Mouse (Mus musculus) forelimb bud, embryonic 11.5 days (tissue): ENCODE measurements around the gene Ccdc89.
A peak's percentile ranks its signal among the peaks of the same experiment; 100 is the strongest.

ENCODE experiments used
- DNase-seq: peaks from one replicate; pipeline ENCODE4 v3.0.0-alpha.2; 2012; ENCODE audit warnings: low read depth, low spot score

The Ccdc89 gene

DNA sequence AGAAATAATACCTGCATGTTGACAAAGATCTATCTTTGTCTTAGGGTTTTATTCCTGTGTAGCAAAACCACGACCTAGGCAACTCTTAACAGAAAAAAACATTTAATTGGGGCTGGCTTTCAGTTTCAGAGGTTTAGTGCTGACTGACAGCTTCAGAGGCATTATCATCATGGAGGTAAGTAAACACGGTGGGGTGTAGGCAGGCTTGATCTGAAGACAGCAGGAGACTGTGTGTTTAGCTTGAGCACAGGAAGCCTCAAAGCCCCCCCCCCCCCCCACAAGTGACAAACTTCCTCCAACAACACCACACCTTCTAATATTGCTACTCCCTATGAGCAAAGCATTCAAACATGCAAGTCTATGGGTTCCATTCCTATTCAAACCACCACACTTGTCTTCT is 47.1 kb downstream of the Ccdc89 start:
- DNase-seq, result no peak

DNA sequence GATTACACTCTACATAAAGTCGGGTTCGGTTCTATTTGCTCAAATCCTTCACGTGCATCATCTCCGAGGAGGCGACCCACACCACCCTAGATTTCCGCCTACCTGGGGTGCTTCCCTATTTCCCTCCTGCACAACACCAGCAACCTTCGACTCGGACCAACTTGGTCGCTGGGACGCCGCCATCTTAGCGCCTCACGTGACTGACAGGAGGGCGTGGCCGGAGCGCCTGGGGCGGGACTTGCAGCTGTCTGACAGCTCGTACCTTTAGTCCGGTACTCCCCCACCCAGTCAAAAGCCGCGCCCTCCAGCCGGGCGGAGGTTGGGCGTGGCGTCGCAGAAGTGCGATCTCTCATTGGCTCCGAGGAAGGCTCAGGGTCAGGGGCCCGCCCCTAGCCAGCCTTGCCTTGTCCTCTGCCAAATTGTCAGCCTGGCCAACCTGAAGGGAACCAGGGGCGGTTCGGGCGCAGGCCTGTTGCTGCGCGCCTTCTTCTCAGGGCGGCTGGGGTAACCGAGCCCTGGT is 49.5 kb downstream of the Ccdc89 start, which contains the start of gene Tmem126b:
Gene Tmem126b, minus strand, starts transcription at position 209 of the 520 bp plus-strand sequence.
- peak; percentile 98 for DNase-seq

GRCm38 (mm10) chr7:90476313-90477245 is 50.2 kb downstream of the Ccdc89 start, which contains the start of gene Dlg2:
Gene Dlg2, plus strand, starts transcription at chr7:90476672.
- no peak for DNase-seq
